Mouse (Mus musculus) c-Kit-positive CD71-negative TER-119-negative erythroid progenitor cells, embryonic 14.5 days (primary cell): Measurements from ENCODE around the gene BC017158.

Source experiments
- DNase-seq: peaks from one replicate; pipeline ENCODE4 v3.0.0-alpha.2; 2013; ENCODE audit warnings: low read depth

Gene BC017158

GRCm38 (mm10) chr7:128256783-128257334 is 41.1 kb downstream of the BC017158 start:
- no peak for DNase-seq

- DNase-seq, result no peak
These were observed 42.2 kb downstream of the BC017158 start for GRCm38 (mm10) chr7:128255757-128256156.

- DNase-seq, result no peak
These were observed 43.0 kb downstream of the BC017158 start for GRCm38 (mm10) chr7:128254978-128255377.

- DNase-seq, result no peak
These were observed 45.4 kb downstream of the BC017158 start for GRCm38 (mm10) chr7:128252609-128253008.

GRCm38 (mm10) chr7:128251946-128252345 is 46.0 kb downstream of the BC017158 start:
- no peak for DNase-seq

GRCm38 (mm10) chr7:128249998-128250397 is 48.0 kb downstream of the BC017158 start:
- no peak for DNase-seq

- no peak for DNase-seq
These were observed 49.6 kb downstream of the BC017158 start for GRCm38 (mm10) chr7:128248081-128249042.

- peak; percentile 70 for DNase-seq
These were observed 50.5 kb downstream of the BC017158 start for GRCm38 (mm10) chr7:128247443-128247842.

- DNase-seq, result no peak
These were observed 51.2 kb downstream of the BC017158 start, which contains the start of gene Tgfb1i1 for GRCm38 (mm10) chr7:128246496-128247391. Gene Tgfb1i1, plus strand, starts transcription at chr7:128246812.

- no peak for DNase-seq
These were observed 52.4 kb downstream of the BC017158 start for GRCm38 (mm10) chr7:128245547-128245946.

GRCm38 (mm10) chr7:128244410-128245025 is 53.5 kb downstream of the BC017158 start:
- DNase-seq, result no peak

GRCm38 (mm10) chr7:128243921-128244320 is 54.0 kb downstream of the BC017158 start:
- DNase-seq, result no peak

- DNase-seq, result no peak
These were observed 55.6 kb downstream of the BC017158 start for GRCm38 (mm10) chr7:128242331-128242730.

GRCm38 (mm10) chr7:128240131-128240784 is 57.7 kb downstream of the BC017158 start:
- no peak for DNase-seq

- DNase-seq, result peak; percentile 46
These were observed 59.0 kb downstream of the BC017158 start for GRCm38 (mm10) chr7:128238991-128239390.

GRCm38 (mm10) chr7:128237927-128238778 is 59.8 kb downstream of the BC017158 start, which contains the start of gene 9130023H24Rik:
Gene 9130023H24Rik, minus strand, starts transcription at chr7:128238031.
- DNase-seq, result peak; percentile 100

- DNase-seq, result no peak
These were observed 60.4 kb downstream of the BC017158 start for GRCm38 (mm10) chr7:128237593-128237926.

GRCm38 (mm10) chr7:128236856-128237592 is 60.9 kb downstream of the BC017158 start, which contains the start of gene Armc5:
Gene Armc5, plus strand, starts transcription at chr7:128237342.
- peak; percentile 69 for DNase-seq

GRCm38 (mm10) chr7:128236426-128236825 is 61.5 kb downstream of the BC017158 start:
- no peak for DNase-seq
